Mouse (Mus musculus): ENCODE data around the gene Rxfp4. TPM values are rescaled to one million over a fixed set of nuclear protein-coding genes. Genes with fewer than 3 reads are reported as not detected.
A peak's percentile ranks its signal among the peaks of the same experiment; 100 is the strongest.

Rxfp4 gene
- total RNA-seq (2014; rRNA removed) (not detected in 2 replicates), polyA plus RNA-seq (2015; fragmentation: Nextera tagmentation; extraction: Ambion mirVana) (not detected in 2 replicates)

DNA sequence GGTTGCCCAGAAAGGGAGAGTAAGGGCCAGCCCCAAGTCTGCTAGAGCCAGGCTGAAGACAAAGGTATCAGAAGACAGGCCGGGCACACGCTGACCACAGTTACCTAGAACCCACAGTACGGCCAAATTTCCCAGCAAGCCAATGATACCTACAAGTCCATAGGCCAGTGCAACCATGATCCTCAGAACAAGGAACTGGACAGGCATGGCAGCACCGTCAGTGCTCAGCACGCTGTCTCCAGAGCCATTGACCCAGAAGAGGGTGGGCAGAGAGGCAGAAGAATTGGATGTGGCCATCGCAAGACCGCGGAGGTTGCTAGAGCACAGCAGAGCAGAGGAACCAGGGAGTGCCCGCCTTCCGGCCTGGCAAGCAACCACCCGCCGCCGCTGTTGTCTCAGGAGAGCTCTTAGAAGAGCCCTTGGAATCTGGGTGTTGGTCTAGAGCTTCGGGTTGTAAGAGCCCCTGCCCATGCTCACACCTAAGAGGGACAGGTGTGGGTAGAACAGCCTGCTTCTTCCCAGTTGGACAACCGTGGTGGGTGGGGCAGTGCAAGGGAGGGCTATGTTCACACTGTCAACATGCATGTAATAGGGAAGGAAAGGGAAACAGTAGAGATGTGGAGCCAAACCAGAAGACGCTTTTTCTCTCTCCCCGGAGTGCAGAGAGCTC is at the start of gene Rxfp4:
Gene Rxfp4 (minus strand): TSS at position 297 of the 670 bp plus-strand sequence.
- peaks cover 8% of the 10 kb centered on the region; the same call in 1 of the 2 replicates for H3K36me3 ChIP-seq (ENCODE audit: insufficient read depth)
- H3K4me1 ChIP-seq (ENCODE audit: insufficient read depth) = no peaks in the 10 kb centered on the region
- H3K4me3 ChIP-seq (ENCODE audit: low read depth, low read length) = no peak within 1 kb of the TSS
- no peak within 1 kb of the TSS for H3K27ac ChIP-seq (ENCODE audit: low read depth, low read length)
- no peaks in the 10 kb centered on the region for H3K9me3 ChIP-seq (ENCODE audit: low read length)
- ATAC-seq (no peak), DNase-seq (no peak)
- no peaks in the 10 kb centered on the region for H3K27me3 ChIP-seq (ENCODE audit: insufficient read depth, low read length)
- H3K4me2 ChIP-seq (ENCODE audit: low read depth) = no peak within 1 kb of the TSS
- TF ChIP-seq CTCF (IDR thresholded peaks at IDR 0.05; ENCODE audit: low read depth) = no peak
- 89% methylated on average over 17 of the region's 17 CpGs for WGBS
- H3K9ac ChIP-seq = no peak within 1 kb of the TSS

DNA sequence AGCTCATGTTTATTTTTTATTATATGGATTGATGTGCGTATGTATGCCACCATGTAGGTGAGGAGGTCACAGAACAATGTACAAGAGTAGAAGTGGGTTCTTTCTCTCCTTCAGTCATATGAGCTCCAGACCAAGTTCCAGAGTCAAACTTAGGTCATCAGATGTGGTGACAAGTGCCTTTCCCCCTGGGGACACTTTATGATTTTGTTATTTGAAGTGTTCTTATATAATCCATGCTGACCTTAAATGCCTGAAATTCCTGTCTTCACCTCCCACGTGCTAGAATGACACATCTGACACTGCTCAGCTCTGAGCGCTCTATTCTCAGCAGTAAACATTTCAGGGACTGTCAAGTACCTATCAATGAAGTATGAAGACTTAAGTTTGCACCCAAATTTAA is 48.3 kb upstream of the Rxfp4 start:
- H3K4me3 ChIP-seq (ENCODE audit: low read depth, low read length) = no peak overlapping the region
- H3K9ac ChIP-seq = no peak overlapping the region
- no peak for TF ChIP-seq CTCF (IDR thresholded peaks at IDR 0.05; ENCODE audit: low read depth)
- 87% methylated on average over 3 of the region's 3 CpGs for WGBS
- no peak overlapping the region for H3K27ac ChIP-seq (ENCODE audit: low read depth, low read length)
- no peaks in the 10 kb centered on the region for H3K4me1 ChIP-seq (ENCODE audit: insufficient read depth)
- DNase-seq (no peak), ATAC-seq (no peak)
- no peak overlapping the region for H3K4me2 ChIP-seq (ENCODE audit: low read depth)
- no peaks in the 10 kb centered on the region for H3K27me3 ChIP-seq (ENCODE audit: insufficient read depth, low read length)
- no peaks in the 10 kb centered on the region for H3K9me3 ChIP-seq (ENCODE audit: low read length)
- peaks cover 78% of the 10 kb centered on the region for H3K36me3 ChIP-seq (ENCODE audit: insufficient read depth)

DNA sequence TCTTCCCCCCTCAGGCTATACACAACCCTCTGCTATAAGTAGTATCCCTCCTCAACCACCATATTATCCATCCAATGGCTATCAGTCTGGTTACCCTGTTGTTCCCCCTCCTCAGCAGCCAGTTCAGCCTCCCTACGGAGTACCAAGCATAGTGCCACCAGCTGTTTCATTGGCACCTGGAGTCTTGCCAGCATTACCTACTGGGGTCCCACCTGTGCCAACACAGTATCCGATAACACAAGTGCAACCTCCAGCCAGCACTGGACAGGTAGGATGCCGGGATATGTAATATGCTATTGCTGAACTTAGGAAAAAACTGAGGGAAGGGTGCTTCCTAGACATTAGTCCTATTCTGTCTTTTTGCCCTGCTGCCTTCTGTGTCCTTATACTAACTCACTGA is 47.3 kb upstream of the Rxfp4 start:
- no peaks in the 10 kb centered on the region for H3K27me3 ChIP-seq (ENCODE audit: insufficient read depth, low read length)
- WGBS = 65% methylated on average over 3 of the region's 3 CpGs
- DNase-seq = no peak
- H3K9me3 ChIP-seq (ENCODE audit: low read length) = no peaks in the 10 kb centered on the region
- peaks cover 84% of the 10 kb centered on the region for H3K36me3 ChIP-seq (ENCODE audit: insufficient read depth)
- H3K4me3 ChIP-seq (ENCODE audit: low read depth, low read length) = no peak overlapping the region
- H3K4me1 ChIP-seq (ENCODE audit: insufficient read depth) = no peaks in the 10 kb centered on the region
- no peak for ATAC-seq
- no peak for TF ChIP-seq CTCF (IDR thresholded peaks at IDR 0.05; ENCODE audit: low read depth)
- H3K9ac ChIP-seq = no peak overlapping the region
- H3K4me2 ChIP-seq (ENCODE audit: low read depth) = no peak overlapping the region
- no peak overlapping the region for H3K27ac ChIP-seq (ENCODE audit: low read depth, low read length)

DNA sequence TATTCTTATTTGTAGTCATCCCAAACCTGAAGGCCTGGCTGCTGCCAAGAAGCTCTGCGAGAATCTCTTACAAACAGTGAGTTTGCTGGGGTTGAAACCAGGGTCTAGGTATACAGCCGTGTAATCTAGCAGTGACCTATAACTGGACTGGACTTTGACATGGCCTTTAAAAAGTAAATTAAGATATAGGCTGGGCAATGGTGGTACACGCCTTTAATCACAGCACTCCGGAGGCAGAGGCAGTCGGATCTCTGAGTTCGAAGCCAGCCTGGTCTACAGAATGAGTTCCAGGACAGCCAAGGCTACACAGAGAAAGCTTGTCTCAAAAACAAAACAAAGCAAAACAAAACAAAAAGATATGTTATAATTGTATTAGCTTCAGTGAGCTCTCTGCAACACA is 45.9 kb upstream of the Rxfp4 start:
- Histone ChIP-seq H3K36me3 (ENCODE audit: insufficient read depth) (peaks cover 88% of the 10 kb centered on the region), H3K4me1 (ENCODE audit: insufficient read depth) (no peaks in the 10 kb centered on the region), H3K9ac (no peak overlapping the region), H3K27ac (ENCODE audit: low read depth, low read length) (no peak overlapping the region), H3K4me3 (ENCODE audit: low read depth, low read length) (no peak overlapping the region), H3K27me3 (ENCODE audit: insufficient read depth, low read length) (no peaks in the 10 kb centered on the region), H3K4me2 (ENCODE audit: low read depth) (no peak overlapping the region), H3K9me3 (ENCODE audit: low read length) (no peaks in the 10 kb centered on the region)
- WGBS = 95% methylated on average over 6 of the region's 6 CpGs
- TF ChIP-seq CTCF (IDR thresholded peaks at IDR 0.05; ENCODE audit: low read depth) = no peak
- DNase-seq (no peak), ATAC-seq (no peak)

DNA sequence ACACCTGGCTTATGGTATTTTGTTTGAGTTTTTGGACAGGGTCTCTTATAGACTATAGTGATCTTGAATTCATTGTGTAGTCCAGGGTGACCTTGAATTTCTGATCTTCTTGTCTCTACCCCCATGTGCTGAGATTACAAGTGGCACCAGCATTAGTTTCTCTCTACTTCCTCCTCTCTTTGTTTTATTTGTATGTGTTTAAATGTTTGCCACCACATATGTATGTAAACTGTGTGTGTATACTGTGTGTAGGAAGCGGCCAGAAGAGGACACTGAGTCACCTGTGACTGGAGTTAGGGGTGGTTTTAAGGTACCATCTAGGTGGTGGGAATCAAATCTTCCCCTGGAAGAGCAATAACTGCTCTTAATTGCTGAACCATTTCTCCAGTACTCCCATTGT is 45.1 kb upstream of the Rxfp4 start:
- H3K9me3 ChIP-seq (ENCODE audit: low read length) = no peaks in the 10 kb centered on the region
- H3K36me3 ChIP-seq (ENCODE audit: insufficient read depth) = peaks cover 89% of the 10 kb centered on the region
- DNase-seq (no peak), ATAC-seq (no peak)
- TF ChIP-seq CTCF (IDR thresholded peaks at IDR 0.05; ENCODE audit: low read depth) = no peak
- H3K4me1 ChIP-seq (ENCODE audit: insufficient read depth) = no peaks in the 10 kb centered on the region
- H3K27me3 ChIP-seq (ENCODE audit: insufficient read depth, low read length) = no peaks in the 10 kb centered on the region
- no peak overlapping the region for H3K4me2 ChIP-seq (ENCODE audit: low read depth)
- no peak overlapping the region; the same call in 1 of the 2 replicates for H3K27ac ChIP-seq (ENCODE audit: low read depth, low read length)
- no peak overlapping the region for H3K4me3 ChIP-seq (ENCODE audit: low read depth, low read length)
- WGBS = 91% methylated on average over 1 of the region's 1 CpGs
- H3K9ac ChIP-seq = no peak overlapping the region

DNA sequence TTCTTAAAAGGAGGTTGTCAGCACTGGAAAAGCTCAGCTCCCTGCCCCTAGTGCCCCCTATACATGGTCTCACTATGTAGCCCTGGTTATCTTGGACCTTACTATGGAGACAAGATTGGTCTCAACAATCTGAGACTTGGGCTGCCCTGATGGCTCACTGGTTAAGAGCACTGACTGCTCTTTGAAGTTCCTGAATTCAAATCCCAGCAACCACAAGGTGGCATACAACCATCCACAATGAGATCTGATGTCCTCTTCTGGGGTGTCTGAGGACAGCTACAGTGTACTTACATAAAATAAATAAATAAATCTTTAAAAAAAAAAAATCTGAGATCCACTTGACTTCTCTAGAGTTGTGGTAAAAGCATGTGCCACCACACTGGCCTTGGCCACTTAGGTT is 42.6 kb upstream of the Rxfp4 start:
- TF ChIP-seq CTCF (IDR thresholded peaks at IDR 0.05; ENCODE audit: low read depth) = 0 out of 2 replicates have a peak, but pooled peaks have one; percentile 20
- Histone ChIP-seq H3K4me3 (ENCODE audit: low read depth, low read length) (no peak overlapping the region), H3K27ac (ENCODE audit: low read depth, low read length) (no peak overlapping the region), H3K27me3 (ENCODE audit: insufficient read depth, low read length) (no peaks in the 10 kb centered on the region), H3K9ac (no peak overlapping the region), H3K4me2 (ENCODE audit: low read depth) (no peak overlapping the region), H3K4me1 (ENCODE audit: insufficient read depth) (no peaks in the 10 kb centered on the region), H3K9me3 (ENCODE audit: low read length) (no peaks in the 10 kb centered on the region), H3K36me3 (ENCODE audit: insufficient read depth) (peaks cover 86% of the 10 kb centered on the region)
- DNase-seq (no peak), ATAC-seq (no peak)

DNA sequence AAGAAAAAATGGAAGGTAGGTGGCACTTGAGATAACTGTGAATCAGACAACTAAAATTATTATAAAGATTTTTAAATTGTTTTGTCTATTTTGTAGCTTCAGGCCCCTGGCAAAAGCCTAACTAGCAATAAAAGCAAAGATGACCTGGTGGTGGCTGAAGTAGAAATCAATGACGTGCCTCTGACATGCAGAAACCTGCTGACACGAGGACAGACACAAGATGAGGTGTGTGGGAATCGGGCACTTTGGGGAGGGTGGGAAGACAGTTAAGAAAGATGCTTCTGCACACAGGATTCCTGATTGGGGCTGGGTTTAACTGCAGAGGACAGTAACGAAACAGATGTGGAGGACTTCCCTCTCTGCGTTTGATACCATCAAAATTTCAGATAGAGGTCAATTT is 36.1 kb upstream of the Rxfp4 start:
- H3K9ac ChIP-seq = no peak overlapping the region
- H3K36me3 ChIP-seq (ENCODE audit: insufficient read depth) = peaks cover 43% of the 10 kb centered on the region
- no peaks in the 10 kb centered on the region for H3K27me3 ChIP-seq (ENCODE audit: insufficient read depth, low read length)
- 91% methylated on average over 5 of the region's 5 CpGs for WGBS
- H3K4me3 ChIP-seq (ENCODE audit: low read depth, low read length) = no peak overlapping the region
- no peak overlapping the region for H3K27ac ChIP-seq (ENCODE audit: low read depth, low read length)
- H3K9me3 ChIP-seq (ENCODE audit: low read length) = no peaks in the 10 kb centered on the region
- no peak for ATAC-seq
- TF ChIP-seq CTCF (IDR thresholded peaks at IDR 0.05; ENCODE audit: low read depth) = no peak
- H3K4me1 ChIP-seq (ENCODE audit: insufficient read depth) = 0 out of 2 replicates have a peak, but pooled peaks cover 6% of the 10 kb centered on the region
- H3K4me2 ChIP-seq (ENCODE audit: low read depth) = no peak overlapping the region
- DNase-seq = no peak

Measured in forebrain, postnatal 0 days (tissue).